Mouse (Mus musculus) activated CD4-positive, CD25-positive, alpha-beta regulatory T cell, adult 4 months (primary cell): ENCODE measurements around the gene Sult1e1. TPM values are rescaled to one million over a fixed set of nuclear protein-coding genes. Genes with fewer than 3 reads are reported as not detected.

Experiments used
- ATAC-seq: one replicate; pipeline ENCODE4 v1.8.0; 2017
- polyA plus RNA-seq, 2 experiments: library from polyadenylated mRNA; unstranded; fragments of 100-300 nt; shearing (Covaris generic); gene quantifications; one replicate each; pipeline ENCODE4 v1.2.1; 2017

Gene Sult1e1
- polyA plus RNA-seq: not detected

GRCm38 (mm10) chr5:87591494-87591893, at the start of gene Sult1e1:
Sult1e1 (minus strand) TSS chr5:87591594.
- no peak for ATAC-seq

- ATAC-seq: no peak
Measured at GRCm38 (mm10) chr5:87622681-87623080, 31.3 kb upstream of the Sult1e1 start.

GRCm38 (mm10) chr5:87615128-87615390, 23.7 kb upstream of the Sult1e1 start:
- ATAC-seq: no peak

GRCm38 (mm10) chr5:87614364-87615127, 23.2 kb upstream of the Sult1e1 start:
- no peak for ATAC-seq

GRCm38 (mm10) chr5:87601018-87601417, 9.6 kb upstream of the Sult1e1 start:
- no peak for ATAC-seq

GRCm38 (mm10) chr5:87597891-87598290, 6.5 kb upstream of the Sult1e1 start:
- ATAC-seq: no peak

GRCm38 (mm10) chr5:87589916-87590315, 1.5 kb downstream of the Sult1e1 start:
- no peak for ATAC-seq

DNA sequence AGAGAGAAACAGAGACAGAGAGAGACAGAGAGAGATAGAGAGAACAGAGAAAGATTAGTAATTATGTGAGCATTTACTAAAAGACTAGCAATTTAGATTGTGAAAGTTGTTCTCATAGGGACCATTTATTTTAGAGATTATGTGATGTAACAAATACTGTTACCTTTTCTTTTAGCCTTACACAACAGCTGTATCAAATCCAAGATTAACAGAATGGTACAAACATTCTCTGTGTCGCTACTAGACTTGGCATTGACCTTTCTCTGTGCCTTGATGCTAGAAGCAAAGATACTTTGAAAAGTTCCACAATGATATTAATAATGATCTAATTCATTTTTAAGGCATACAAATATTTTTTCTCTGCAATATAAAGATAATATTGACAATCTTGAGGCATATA, 11.0 kb downstream of the Sult1e1 start:
- no peak for ATAC-seq

- no peak for ATAC-seq
Measured at GRCm38 (mm10) chr5:87574174-87574573, 17.2 kb downstream of the Sult1e1 start.

DNA sequence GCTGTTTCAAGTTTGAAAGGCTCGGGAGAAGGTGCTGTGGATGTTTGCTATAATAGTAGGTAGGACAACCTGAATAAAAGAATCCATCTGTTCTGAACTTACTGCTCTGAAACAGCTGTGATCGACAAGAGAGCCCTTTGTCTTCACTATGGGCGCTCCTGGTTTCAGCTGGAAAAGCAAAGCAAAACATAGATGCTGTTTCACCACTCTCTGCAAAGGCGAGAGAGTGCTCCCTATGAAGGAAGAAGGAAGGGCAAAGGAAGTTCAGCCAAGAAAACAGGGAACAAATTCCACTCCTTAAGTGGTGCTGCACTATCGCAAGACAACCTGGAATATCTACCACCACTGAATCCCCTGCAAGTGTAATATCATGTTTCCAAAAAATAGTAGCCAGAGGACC, 17.9 kb downstream of the Sult1e1 start:
- no peak for ATAC-seq

DNA sequence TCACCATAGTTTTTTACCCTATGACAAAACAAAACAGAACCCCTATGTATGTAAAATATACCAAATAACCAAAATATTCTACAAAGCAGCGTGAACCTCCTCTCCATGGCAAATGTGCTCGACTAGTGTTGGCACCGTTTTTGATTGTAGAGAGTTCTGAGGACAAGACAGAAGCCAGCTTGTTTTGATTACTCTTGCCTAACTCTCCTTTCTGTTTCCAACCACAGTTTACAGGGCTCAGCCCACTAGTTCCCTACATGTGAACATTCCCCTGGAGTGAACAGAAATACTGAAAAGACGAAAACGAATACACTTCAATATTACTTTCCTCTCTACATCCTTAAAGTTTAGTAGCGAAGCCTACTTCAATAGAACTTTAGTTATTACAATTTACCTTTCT, 18.6 kb downstream of the Sult1e1 start:
- no peak for ATAC-seq

- ATAC-seq: no peak
Measured at GRCm38 (mm10) chr5:87568845-87569244, 22.5 kb downstream of the Sult1e1 start, which contains the start of gene Sult1d1. Sult1d1 (minus strand) TSS chr5:87569027.

DNA sequence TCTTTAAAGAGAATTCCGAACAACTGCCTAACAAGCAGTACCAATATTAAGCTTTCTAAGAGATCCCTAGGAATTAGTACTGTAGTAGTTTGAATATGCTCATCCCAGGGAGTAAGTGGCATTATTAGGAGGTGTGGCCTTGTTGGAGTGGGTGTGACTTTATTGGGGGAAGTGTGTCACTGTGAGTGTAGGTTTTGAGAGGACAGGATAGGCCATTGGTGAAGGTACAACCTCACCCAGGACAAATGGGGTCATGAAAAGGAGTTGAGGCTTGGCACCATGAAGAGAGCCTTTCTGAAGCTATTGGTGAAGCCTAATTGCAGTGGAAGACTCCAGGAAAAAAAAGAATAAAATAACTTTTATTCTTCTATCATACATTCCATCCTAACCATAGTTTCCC, 24.1 kb downstream of the Sult1e1 start:
- ATAC-seq: no peak

GRCm38 (mm10) chr5:87562966-87563365, 28.4 kb downstream of the Sult1e1 start:
- no peak for ATAC-seq

DNA sequence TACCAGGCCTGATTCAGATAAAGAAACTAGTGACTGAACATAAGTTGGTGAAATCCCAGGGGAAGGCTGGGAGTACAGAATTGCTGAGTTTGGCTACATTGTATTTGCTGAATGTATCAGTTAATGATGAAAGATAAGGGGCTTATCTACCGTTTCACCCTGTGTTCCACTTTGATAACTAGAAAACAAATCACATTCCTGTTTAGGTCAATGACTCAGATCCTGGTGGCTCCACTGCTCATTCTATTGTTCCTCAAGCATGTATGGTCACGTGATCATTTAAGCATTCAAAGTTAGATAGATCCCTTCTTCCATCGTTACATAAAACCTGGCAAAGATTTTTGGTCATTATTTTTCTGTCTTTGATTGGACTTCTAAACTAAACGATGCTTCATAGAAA, 28.9 kb downstream of the Sult1e1 start:
- ATAC-seq: no peak

DNA sequence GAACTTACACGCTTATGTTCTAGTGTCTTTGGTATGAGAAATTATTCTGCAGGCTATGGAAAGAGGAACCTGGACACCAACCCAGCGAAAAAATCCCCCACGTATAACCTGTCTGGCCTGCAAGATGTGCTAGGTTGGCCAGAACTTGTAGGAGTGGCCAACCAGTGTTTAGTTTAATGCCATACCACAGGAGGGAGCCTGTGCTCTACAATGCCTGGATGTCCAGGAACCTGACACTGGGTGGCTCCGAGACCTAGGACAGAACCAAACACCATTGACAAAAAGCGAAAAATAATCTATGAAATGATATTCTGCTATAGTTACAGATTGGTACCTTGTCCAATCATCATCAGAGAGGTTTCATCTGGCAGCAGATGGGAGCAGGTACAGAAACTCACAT, 31.2 kb downstream of the Sult1e1 start:
- no peak for ATAC-seq

DNA sequence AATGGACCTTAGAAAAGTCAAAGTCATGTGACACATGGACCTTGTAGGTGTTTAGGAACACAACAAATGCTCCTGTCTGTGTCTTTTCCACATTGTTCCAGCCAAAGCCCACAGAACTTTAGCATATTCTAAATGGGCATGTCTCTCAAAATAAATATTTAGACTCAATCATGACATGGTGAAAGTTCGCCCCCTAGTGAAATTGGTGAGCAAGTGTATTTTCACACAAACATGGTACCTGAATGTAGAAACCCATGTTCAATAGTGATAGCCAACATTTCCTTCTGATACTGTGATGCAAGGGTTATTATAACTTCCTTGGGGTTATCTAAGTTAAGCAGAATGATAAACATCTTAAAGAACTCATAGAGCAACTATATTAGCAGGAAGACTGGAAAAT, 40.5 kb downstream of the Sult1e1 start:
- ATAC-seq: no peak

- ATAC-seq: no peak
Measured at GRCm38 (mm10) chr5:87538111-87538510, 53.3 kb downstream of the Sult1e1 start, which contains the start of gene Sult1b1. Sult1b1 (minus strand) TSS chr5:87538195.

GRCm38 (mm10) chr5:87535994-87536644, 55.3 kb downstream of the Sult1e1 start:
- no peak for ATAC-seq

- ATAC-seq: no peak
Measured at GRCm38 (mm10) chr5:87532288-87532687, 59.1 kb downstream of the Sult1e1 start.
